Mouse (Mus musculus) heart, embryonic 11.5 days (tissue): Measurements from ENCODE around the gene Limch1. TPM values are rescaled to one million over a fixed set of nuclear protein-coding genes. Genes with fewer than 3 reads are reported as not detected.

Source experiments
- ATAC-seq: fragments of 200-750 bp; cut with Nextera tagmentation; replicated peaks from 2 replicates; pipeline ENCODE4 v1.8.0; 2017; ENCODE audit warnings: moderate library complexity; ENCODE audit not compliant: insufficient number of reproducible peaks, low FRiP score, low TSS enrichment
- H3K27ac ChIP-seq: fragments of 300-500 bp; sonication (generic); 2 replicates; pipeline ENCODE4 v1.5.1; 2014; ENCODE audit warnings: mild to moderate bottlenecking, low read depth, low read length
- H3K27me3 ChIP-seq: fragments of 300-500 bp; sonication (generic); 2 replicates; pipeline ENCODE4 v1.6.1; 2014; ENCODE audit warnings: mild to moderate bottlenecking, low read length, mixed read lengths; ENCODE audit not compliant: control insufficient read depth, insufficient read depth
- H3K36me3 ChIP-seq: fragments of 300-500 bp; sonication (generic); 2 replicates; pipeline ENCODE4 v1.6.1; 2014; ENCODE audit warnings: mild to moderate bottlenecking, low read length, moderate library complexity, mixed read lengths; ENCODE audit not compliant: control insufficient read depth, insufficient read depth
- H3K4me1 ChIP-seq: fragments of 300-500 bp; sonication (generic); 2 replicates; pipeline ENCODE4 v1.6.1; 2014; ENCODE audit warnings: low read length; ENCODE audit not compliant: control insufficient read depth, insufficient read depth
- H3K4me2 ChIP-seq: fragments of 300-500 bp; sonication (generic); 2 replicates; pipeline ENCODE4 v1.6.1; 2014; ENCODE audit warnings: mild to moderate bottlenecking, moderate library complexity
- H3K4me3 ChIP-seq: fragments of 300-500 bp; sonication (generic); 2 replicates; pipeline ENCODE4 v1.5.1; 2014; ENCODE audit warnings: low read depth, low read length
- H3K9ac ChIP-seq: fragments of 300-500 bp; sonication (generic); 2 replicates; pipeline ENCODE4 v1.6.1; 2014; ENCODE audit warnings: mild to moderate bottlenecking, low read depth, low read length, moderate library complexity
- H3K9me3 ChIP-seq: fragments of 300-500 bp; sonication (generic); replicated peaks from 2 replicates; pipeline ENCODE4 v1.6.1; 2016; ENCODE audit warnings: low read length; ENCODE audit not compliant: control insufficient read depth
- WGBS: fragments of 180-500 bp; shearing (Covaris S2); extraction: QIAGEN DNeasy Blood & Tissue Kit; methylation state at CpG from one replicate; pipeline ENCODE4 v1.1.7; 2014; ENCODE audit not compliant: insufficient replicate concordance; 5-methylcytosine and 5-hydroxymethylcytosine counted together
- polyA plus RNA-seq: library from polyadenylated mRNA; unstranded; fragments of >200 nt; fragmentation: Nextera tagmentation; extraction: Ambion mirVana; gene quantifications from 2 replicates; pipeline ENCODE4 v1.2.1, GENCODE M21; 2014

The Limch1 gene
- polyA plus RNA-seq, 1 experiment from 2014 or later = 32.8 TPM

GRCm38 (mm10) chr5:67011985-67012384, 266.4 kb downstream of the Limch1 start:
- H3K27me3 ChIP-seq = peaks cover 13% of the 10 kb centered on the region

GRCm38 (mm10) chr5:67013926-67014325, 268.3 kb downstream of the Limch1 start:
- H3K27ac ChIP-seq = no peak overlapping the region
- no peak overlapping the region for H3K4me3 ChIP-seq
- H3K9ac ChIP-seq = no peak overlapping the region
- no peak overlapping the region for H3K4me2 ChIP-seq
- H3K27me3 ChIP-seq = peaks cover 5% of the 10 kb centered on the region; the same call in 1 of the 2 replicates
- no peaks in the 10 kb centered on the region for H3K9me3 ChIP-seq
- 74% methylated on average over 3 of the region's 3 CpGs for WGBS
- no peak for ATAC-seq
- H3K4me1 ChIP-seq = no peaks in the 10 kb centered on the region
- H3K36me3 ChIP-seq = no peaks in the 10 kb centered on the region

More at GRCm38 (mm10) chr5:67011985-67012384, 266.4 kb downstream of the Limch1 start:
- 74% methylated on average over 4 of the region's 4 CpGs for WGBS
- Histone ChIP-seq H3K4me1 (no peaks in the 10 kb centered on the region), H3K4me2 (no peak overlapping the region), H3K9me3 (no peaks in the 10 kb centered on the region), H3K36me3 (no peaks in the 10 kb centered on the region), H3K4me3 (no peak overlapping the region), H3K9ac (no peak overlapping the region), H3K27ac (no peak overlapping the region)
- ATAC-seq = no peak

DNA sequence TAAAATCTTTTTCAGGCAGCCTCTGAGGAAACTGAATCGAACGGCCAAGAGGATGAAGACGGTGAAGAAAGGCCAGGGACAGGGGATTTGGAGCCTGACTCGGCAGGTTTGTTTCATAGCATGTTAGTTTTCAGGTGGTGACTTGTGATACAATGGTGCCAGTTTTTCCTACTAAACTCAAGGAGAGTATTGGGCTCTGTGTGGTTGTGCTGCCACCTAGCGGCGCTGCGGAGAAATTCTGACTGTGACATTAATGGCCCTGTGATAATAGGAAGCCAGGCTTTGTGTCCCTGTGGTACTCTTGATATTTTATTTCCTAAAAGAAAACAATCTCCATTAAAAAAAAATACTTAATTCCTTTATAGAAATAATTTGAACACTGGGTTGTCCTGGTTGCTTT, 270.8 kb downstream of the Limch1 start:
- Histone ChIP-seq H3K36me3 (no peaks in the 10 kb centered on the region), H3K9ac (no peak overlapping the region), H3K9me3 (no peaks in the 10 kb centered on the region), H3K4me2 (no peak overlapping the region), H3K27ac (no peak overlapping the region), H3K27me3 (no peaks in the 10 kb centered on the region), H3K4me1 (no peaks in the 10 kb centered on the region), H3K4me3 (no peak overlapping the region)
- no peak for ATAC-seq
- WGBS = 11% methylated on average over 7 of the region's 7 CpGs

DNA sequence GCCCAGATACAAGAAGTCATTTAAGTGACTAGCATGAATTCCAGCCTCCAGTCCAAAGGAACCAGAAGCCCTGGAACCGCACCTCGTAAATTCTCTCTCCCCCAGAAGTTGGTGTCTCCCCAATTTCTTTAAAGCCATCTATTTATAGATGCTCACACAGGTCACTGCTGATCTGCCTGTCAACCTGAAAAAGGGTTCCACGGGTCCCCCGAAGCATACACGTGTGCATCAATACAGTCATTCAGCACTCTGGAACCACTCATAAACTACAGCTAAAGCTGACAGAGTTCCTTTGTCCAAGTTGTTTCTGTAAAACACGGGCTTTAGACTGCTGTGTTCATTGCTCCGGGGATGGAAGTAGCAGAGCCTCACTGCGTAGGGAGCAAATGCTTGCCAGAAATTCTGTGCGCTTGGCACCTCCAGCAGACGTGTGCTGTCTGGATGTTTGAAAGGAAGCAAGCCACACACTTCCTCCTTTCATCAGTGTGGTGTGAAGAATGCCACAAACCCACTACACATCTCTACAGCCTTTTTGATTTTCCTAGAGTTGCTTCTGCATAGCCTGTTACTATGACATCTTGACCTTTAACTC, 278.9 kb downstream of the Limch1 start:
- WGBS = 57% methylated on average over 10 of the region's 10 CpGs
- ATAC-seq = 0 out of 2 replicates have a peak, but pooled peaks have one; percentile 22
- no peak overlapping the region for H3K4me2 ChIP-seq
- no peak overlapping the region for H3K9ac ChIP-seq
- H3K9me3 ChIP-seq = no peaks in the 10 kb centered on the region
- no peaks in the 10 kb centered on the region for H3K27me3 ChIP-seq
- no peak overlapping the region for H3K4me3 ChIP-seq
- H3K36me3 ChIP-seq = no peaks in the 10 kb centered on the region
- no peak overlapping the region for H3K27ac ChIP-seq
- no peaks in the 10 kb centered on the region; the same call in 1 of the 2 replicates for H3K4me1 ChIP-seq

GRCm38 (mm10) chr5:67025095-67025494, 279.5 kb downstream of the Limch1 start:
- Histone ChIP-seq H3K27ac (no peak overlapping the region), H3K9ac (no peak overlapping the region), H3K9me3 (no peaks in the 10 kb centered on the region), H3K4me3 (no peak overlapping the region), H3K4me1 (no peaks in the 10 kb centered on the region; the same call in 1 of the 2 replicates), H3K27me3 (no peaks in the 10 kb centered on the region), H3K4me2 (no peak overlapping the region), H3K36me3 (no peaks in the 10 kb centered on the region)
- WGBS = 74% methylated on average over 8 of the region's 8 CpGs
- ATAC-seq = no peak

- H3K27ac ChIP-seq = no peak overlapping the region
- no peak overlapping the region for H3K9ac ChIP-seq
- H3K4me2 ChIP-seq = no peak overlapping the region
- no peaks in the 10 kb centered on the region for H3K27me3 ChIP-seq
- H3K36me3 ChIP-seq = no peaks in the 10 kb centered on the region
- no peak for ATAC-seq
- H3K4me3 ChIP-seq = no peak overlapping the region
- no peaks in the 10 kb centered on the region; the same call in 1 of the 2 replicates for H3K4me1 ChIP-seq
- 72% methylated on average over 8 of the region's 10 CpGs for WGBS
- H3K9me3 ChIP-seq = no peaks in the 10 kb centered on the region
These were observed 280.0 kb downstream of the Limch1 start for GRCm38 (mm10) chr5:67025581-67025980.

DNA sequence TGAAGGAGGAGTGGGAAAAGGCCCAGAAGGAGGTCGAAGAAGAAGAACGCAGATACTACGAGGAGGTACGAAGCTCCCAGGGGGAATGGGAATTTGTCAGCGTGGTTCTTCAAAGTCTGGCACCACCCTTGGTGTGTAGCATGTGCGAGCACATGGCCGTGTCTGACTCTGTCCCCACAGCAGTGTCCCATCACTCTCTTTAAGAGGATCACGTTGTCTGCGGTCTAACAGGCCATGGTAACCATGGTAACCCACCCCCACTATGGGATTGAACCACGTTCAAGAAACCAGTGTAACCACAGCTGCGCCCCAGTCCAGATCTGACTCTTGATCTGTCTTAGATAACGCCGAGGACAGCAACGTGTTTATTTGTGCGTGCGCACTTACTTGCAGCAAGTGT, 283.2 kb downstream of the Limch1 start:
- no peaks in the 10 kb centered on the region for H3K27me3 ChIP-seq
- no peaks in the 10 kb centered on the region; the same call in 1 of the 2 replicates for H3K4me1 ChIP-seq
- H3K9ac ChIP-seq = no peak overlapping the region
- no peaks in the 10 kb centered on the region for H3K36me3 ChIP-seq
- WGBS = 74% methylated on average over 16 of the region's 16 CpGs
- no peaks in the 10 kb centered on the region for H3K9me3 ChIP-seq
- no peak overlapping the region for H3K4me2 ChIP-seq
- H3K4me3 ChIP-seq = no peak overlapping the region
- ATAC-seq = no peak
- no peak overlapping the region for H3K27ac ChIP-seq

DNA sequence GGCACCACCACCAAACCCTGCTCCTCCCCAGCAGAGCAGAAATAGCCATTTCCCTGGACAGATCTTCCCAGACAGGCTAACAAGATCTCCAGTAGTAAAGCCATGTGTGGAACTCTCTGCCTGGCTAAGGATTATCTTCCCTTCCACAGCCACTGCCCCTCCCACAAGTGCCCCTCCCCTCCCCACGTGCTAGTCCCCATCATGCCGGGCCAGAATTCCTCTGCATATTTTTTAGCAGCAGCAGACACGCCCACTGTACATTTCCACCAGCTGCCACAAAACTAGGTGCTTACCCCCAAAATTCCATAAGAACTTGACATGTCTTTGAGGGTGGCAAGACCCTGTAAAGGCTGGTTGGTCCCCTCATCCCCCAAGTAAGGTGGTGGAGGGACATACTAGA, 284.3 kb downstream of the Limch1 start:
- Histone ChIP-seq H3K36me3 (no peaks in the 10 kb centered on the region), H3K4me1 (no peaks in the 10 kb centered on the region), H3K27ac (no peak overlapping the region), H3K9me3 (no peaks in the 10 kb centered on the region), H3K27me3 (no peaks in the 10 kb centered on the region; the same call in 1 of the 2 replicates), H3K4me2 (no peak overlapping the region), H3K9ac (no peak overlapping the region), H3K4me3 (no peak overlapping the region)
- no peak for ATAC-seq
- WGBS = 51% methylated on average over 3 of the region's 3 CpGs

DNA sequence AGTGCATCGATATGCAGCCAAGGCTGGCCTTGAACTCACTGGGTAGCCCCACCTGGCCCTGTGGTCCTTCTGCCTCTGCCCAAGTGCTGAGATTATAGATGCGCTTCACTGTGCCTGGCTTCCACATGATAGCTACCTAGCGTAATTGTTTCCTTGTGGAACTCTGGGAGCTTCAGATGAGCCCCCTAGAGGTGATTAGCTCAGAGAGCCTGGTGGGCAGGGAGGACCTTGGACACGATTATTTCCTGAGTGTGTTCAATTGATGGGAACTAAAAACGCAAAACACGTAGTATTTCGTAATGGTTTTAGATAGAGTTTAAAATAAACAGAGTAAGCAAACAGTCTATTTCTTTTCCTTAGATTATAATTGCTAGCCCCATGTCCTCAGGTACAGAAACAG, 287.0 kb downstream of the Limch1 start:
- H3K36me3 ChIP-seq = no peaks in the 10 kb centered on the region
- no peak overlapping the region for H3K4me2 ChIP-seq
- no peak overlapping the region for H3K9ac ChIP-seq
- no peak overlapping the region for H3K27ac ChIP-seq
- H3K4me3 ChIP-seq = no peak overlapping the region
- no peaks in the 10 kb centered on the region for H3K9me3 ChIP-seq
- H3K27me3 ChIP-seq = no peaks in the 10 kb centered on the region; the same call in 1 of the 2 replicates
- WGBS = 70% methylated on average over 7 of the region's 7 CpGs
- no peaks in the 10 kb centered on the region for H3K4me1 ChIP-seq
- no peak for ATAC-seq
